8 mouse cellular contexts compared by ENCODE assay signal in the genomic region with DNA sequence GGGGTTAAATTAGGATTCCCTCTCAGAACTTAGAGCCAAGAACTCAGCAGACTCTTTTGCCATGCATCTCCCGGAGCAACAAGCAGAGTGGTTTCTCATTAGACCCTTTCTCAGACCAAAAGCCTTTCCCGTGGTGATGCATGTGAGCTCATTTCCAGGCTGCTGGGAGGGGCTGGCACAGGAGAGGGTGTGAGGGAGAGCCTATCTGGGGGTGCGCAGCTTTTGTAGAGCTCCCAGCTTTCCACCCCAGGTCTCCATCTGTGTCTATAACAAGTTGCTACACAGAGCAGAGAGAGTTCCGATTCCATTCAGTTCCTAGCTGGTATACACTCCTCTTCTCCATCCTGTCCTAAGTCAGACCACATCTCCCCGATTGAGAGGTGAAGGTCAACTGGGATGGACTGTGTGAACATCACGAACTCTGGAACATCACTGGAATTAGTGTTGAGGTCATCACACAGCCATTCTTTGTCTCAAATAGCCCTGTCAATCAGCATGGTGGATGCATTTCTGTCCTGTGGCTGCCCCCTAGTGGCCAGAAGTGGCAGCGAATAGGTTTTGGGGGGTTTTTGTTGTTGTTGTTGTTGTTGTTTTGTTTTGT. TPM values are rescaled to one million over a fixed set of nuclear protein-coding genes. Genes with fewer than 3 reads are reported as not detected.
DNase-seq lines count a peak whose midpoint lies in the region; ATAC-seq and TF ChIP-seq lines count a peak whose summit lies in the region.

No protein-coding gene starts in this region.

- no peaks in the 10 kb centered on the region for H3K4me1 ChIP-seq in embryonic fibroblast, embryonic 13.5 days (ENCODE audit: control insufficient read depth, insufficient read depth, low read length)
- H3K4me1 ChIP-seq in hindbrain, embryonic 16.5 days (ENCODE audit: control insufficient read depth, insufficient read depth, low read depth, low read length), result peaks cover 10% of the 10 kb centered on the region
- H3K4me1 ChIP-seq in lung, embryonic 14.5 days (ENCODE audit: insufficient read depth), result no peaks in the 10 kb centered on the region; the same call in 1 of the 2 replicates

- WGBS in hindbrain, embryonic 16.5 days, result 35% methylated on average over 7 of the region's 7 CpGs
- 41% methylated on average over 7 of the region's 7 CpGs for WGBS in lung, embryonic 14.5 days

- H3K9ac ChIP-seq in hindbrain, embryonic 16.5 days (ENCODE audit: low read depth, low read length), result no peak overlapping the region
- no peak overlapping the region for H3K9ac ChIP-seq in lung, embryonic 14.5 days

- peak; percentile 86 for TF ChIP-seq CTCF in left cerebral cortex, adult 2 months (IDR thresholded peaks at IDR 0.05)
- peak; percentile 51; the same call in 1 of the 2 replicates for TF ChIP-seq CTCF in embryonic fibroblast, embryonic 13.5 days (IDR thresholded peaks at IDR 0.05; ENCODE audit: borderline replicate concordance, insufficient read depth, low read length)
- peak; percentile 89 for TF ChIP-seq CTCF in lung, embryonic 14.5 days (IDR thresholded peaks at IDR 0.05; ENCODE audit: low read depth)

- no peak overlapping the region for H3K27ac ChIP-seq in left cerebral cortex, adult 2 months
- H3K27ac ChIP-seq in embryonic fibroblast, embryonic 13.5 days (ENCODE audit: insufficient read depth, low read length), result no peak overlapping the region
- H3K27ac ChIP-seq in hindbrain, embryonic 16.5 days (ENCODE audit: low read depth, low read length), result peak overlapping the region; percentile 55
- no peak overlapping the region for H3K27ac ChIP-seq in lung, embryonic 14.5 days (ENCODE audit: low read depth)

- peak; percentile 48 for ATAC-seq in hindbrain, embryonic 16.5 days
- peak; percentile 33; the same call in 1 of the 2 replicates for ATAC-seq in lung, embryonic 14.5 days (ENCODE audit: insufficient read depth)

- no peaks in the 10 kb centered on the region for H3K9me3 ChIP-seq in hindbrain, embryonic 16.5 days (ENCODE audit: control insufficient read depth, low read length)
- H3K9me3 ChIP-seq in lung, embryonic 14.5 days (ENCODE audit: low read depth, low read length), result no peaks in the 10 kb centered on the region

- no peak overlapping the region for H3K4me3 ChIP-seq in left cerebral cortex, adult 2 months
- no peak overlapping the region for H3K4me3 ChIP-seq in embryonic fibroblast, embryonic 13.5 days (ENCODE audit: insufficient read depth, low read length)
- no peak overlapping the region for H3K4me3 ChIP-seq in hindbrain, embryonic 16.5 days (ENCODE audit: low read length)
- H3K4me3 ChIP-seq in lung, embryonic 14.5 days (ENCODE audit: low read depth, low read length), result no peak overlapping the region

- no peaks in the 10 kb centered on the region for H3K36me3 ChIP-seq in hindbrain, embryonic 16.5 days (ENCODE audit: control insufficient read depth, insufficient read depth, low read length)
- no peaks in the 10 kb centered on the region for H3K36me3 ChIP-seq in lung, embryonic 14.5 days (ENCODE audit: insufficient read depth)

- DNase-seq in left cerebral cortex, adult 2 months (ENCODE audit: extremely low spot score in 1 of 2, low spot score in 2 of 2), result peak in 1 of 2 experiments; percentile 30
- no peak for DNase-seq in left cerebral cortex, adult 11 months (ENCODE audit: low spot score)
- peak; percentile 53 for DNase-seq in adipocyte (ENCODE audit: low spot score)
- peak; percentile 57 for DNase-seq in lung, embryonic 14.5 days
- peak; percentile 79 for DNase-seq in retina, embryonic 14.5 days (ENCODE audit: low spot score)
- DNase-seq in urinary bladder, adult 2 months (ENCODE audit: low spot score), result no peak

- no peaks in the 10 kb centered on the region for H3K27me3 ChIP-seq in hindbrain, embryonic 16.5 days (replicated peaks; ENCODE audit: control insufficient read depth, insufficient read depth, low read length)
- no peaks in the 10 kb centered on the region for H3K27me3 ChIP-seq in lung, embryonic 14.5 days (ENCODE audit: insufficient read depth, low read length)

- H3K4me2 ChIP-seq in hindbrain, embryonic 16.5 days (ENCODE audit: low read length), result no peak overlapping the region
- no peak overlapping the region for H3K4me2 ChIP-seq in lung, embryonic 14.5 days

- no peak for TF ChIP-seq POLR2A in embryonic fibroblast, embryonic 13.5 days (IDR thresholded peaks at IDR 0.05; ENCODE audit: low read depth, low read length)

- intact Hi-C loops in left cerebral cortex, adult 2 months (cut with DNase I), result loop anchor here (1.0 to 2.0 kb wide), 2 partner anchors 47 to 257 kb away; no protein-coding TSS in a partner anchor

RNA-seq across cellular contexts. Expression of a gene that starts 38.4 kb away (rescaled TPM):
- total RNA-seq in left cerebral cortex, adult 2 months (2021), result under 1 TPM; 0.29 to 0.30 TPM
- polyA plus RNA-seq in embryonic fibroblast, embryonic 13.5 days (2011; ENCODE audit: insufficient read length, low read depth, missing spikeins), result not detected in 2 replicates
- polyA plus RNA-seq in hindbrain, embryonic 16.5 days (2015; fragmentation: Nextera tagmentation; extraction: Ambion mirVana), result 0.36 and 0.39 TPM in 2 replicates
- polyA plus RNA-seq in lung, embryonic 14.5 days (2014; fragmentation: Nextera tagmentation; extraction: Ambion mirVana), result 0.17 and 0.76 TPM in 2 replicates
- polyA plus RNA-seq in urinary bladder, adult 2 months (2012; rRNA removed), result 0.90 and 1.0 TPM in 2 replicates

Comparison
In these comparisons a context has a peak if more than half of its experiments do, and no peak if none do; other contexts are left out.
1. DNase-seq: peak in adipocyte (single experiment), lung, embryonic 14.5 days (single experiment) and retina, embryonic 14.5 days (single experiment); none in left cerebral cortex, adult 11 months (single experiment) and urinary bladder, adult 2 months (single experiment).
2. Peak in every context shown above with its lines, with median percentiles within 50 percentile points of each other: CTCF ChIP-seq.